Comparison of ENCODE assay signal across 7 mouse cellular contexts in the genomic region with DNA sequence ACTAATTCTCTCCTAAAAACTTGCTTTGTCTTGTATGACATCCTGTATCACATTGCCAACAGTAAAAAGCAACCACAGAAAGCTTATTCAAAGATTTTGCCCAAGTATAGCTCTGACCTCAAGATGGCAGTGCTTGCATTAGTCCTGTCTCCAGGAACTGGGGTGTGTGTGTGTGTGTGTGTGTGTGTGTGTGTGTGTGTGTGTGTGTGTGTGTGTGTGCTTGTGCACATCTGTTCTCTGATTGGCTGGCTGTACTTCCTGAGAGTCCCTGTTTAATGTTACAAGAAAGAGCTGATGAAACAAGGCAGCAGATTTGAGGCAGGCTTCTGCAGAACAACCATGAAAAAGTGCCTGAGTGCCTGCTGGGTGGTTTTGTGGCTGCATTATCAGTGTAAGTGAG.
DNase-seq lines count a peak whose midpoint lies in the region; ATAC-seq and TF ChIP-seq lines count a peak whose summit lies in the region.
"Not testable (repeated sequence)": the region's sequence is repeated elsewhere in the genome, so short reads cannot be mapped to it uniquely, and the experiment has no call there.

No protein-coding gene starts in this region.

- not testable (repeated sequence) for TF ChIP-seq EP300 in liver, postnatal 0 days (IDR thresholded peaks at IDR 0.05; ENCODE audit: low read depth)

- not testable (repeated sequence) for H3K9ac ChIP-seq in intestine, postnatal 0 days (ENCODE audit: low read depth, low read length); liver, postnatal 0 days (replicated peaks)

- ATAC-seq in CD4-positive, CD25-positive, alpha-beta regulatory T cell, adult 4 months, result peak; percentile 82
- peak; percentile 66 for ATAC-seq in granulocyte monocyte progenitor cell, adult 5-6 weeks (replicated peaks; ENCODE audit: poor library complexity, severe bottlenecking)
- not testable (repeated sequence) for ATAC-seq in intestine, postnatal 0 days; liver, postnatal 0 days
- peak; percentile 40; the same call in 1 of the 2 replicates for ATAC-seq in neutrophil, adult 5-6 weeks (ENCODE audit: extremely low read depth, insufficient number of reproducible peaks, low FRiP score, poor library complexity, severe bottlenecking)

- DNase-seq in brain, embryonic 14.5 days (ENCODE audit: low read depth), result peak; percentile 1
- not testable (repeated sequence) for DNase-seq in liver, postnatal 0 days
- peak; percentile 58 to 59 for DNase-seq in thymus, postnatal 10 days (ENCODE audit: low spot score in 2 of 2)

- H3K4me2 ChIP-seq in intestine, postnatal 0 days (replicated peaks; ENCODE audit: low read depth); liver, postnatal 0 days (ENCODE audit: low read depth, low read length): not testable (repeated sequence)

- not testable (repeated sequence) for H3K9me3 ChIP-seq in intestine, postnatal 0 days (ENCODE audit: control insufficient read depth); liver, postnatal 0 days (ENCODE audit: low read length)

- H3K27ac ChIP-seq in intestine, postnatal 0 days (ENCODE audit: low read depth, low read length); liver, postnatal 0 days (ENCODE audit: low read depth): not testable (repeated sequence)

- not testable (repeated sequence) for H3K36me3 ChIP-seq in intestine, postnatal 0 days (ENCODE audit: control insufficient read depth, insufficient read depth); liver, postnatal 0 days (replicated peaks; ENCODE audit: insufficient read depth, low read length)

- TF ChIP-seq CTCF in brain, embryonic 14.5 days (IDR thresholded peaks at IDR 0.05; ENCODE audit: borderline replicate concordance, extremely low read depth, insufficient read depth, insufficient read length), result not testable (repeated sequence)
- TF ChIP-seq CTCF in intestine, postnatal 0 days (IDR thresholded peaks at IDR 0.05; ENCODE audit: low read depth), result 0 out of 2 replicates have a peak, but pooled peaks have one; percentile 18
- TF ChIP-seq CTCF in liver, postnatal 0 days (IDR thresholded peaks at IDR 0.05; ENCODE audit: low read depth), result 0 out of 2 replicates have a peak, but pooled peaks have one; percentile 5

- not testable (repeated sequence) for H3K4me1 ChIP-seq in intestine, postnatal 0 days (replicated peaks; ENCODE audit: control insufficient read depth, insufficient read depth, low read length); liver, postnatal 0 days (ENCODE audit: insufficient read depth)

- not testable (repeated sequence) for H3K4me3 ChIP-seq in intestine, postnatal 0 days (ENCODE audit: low read depth, low read length); liver, postnatal 0 days (ENCODE audit: low read depth, low read length)

- H3K27me3 ChIP-seq in intestine, postnatal 0 days (replicated peaks; ENCODE audit: control insufficient read depth, insufficient read depth, low read length); liver, postnatal 0 days (ENCODE audit: insufficient read depth, low read length): not testable (repeated sequence)

- not testable (repeated sequence) for TF ChIP-seq POLR2A in brain, embryonic 14.5 days (IDR thresholded peaks at IDR 0.05; ENCODE audit: borderline replicate concordance, extremely low read depth, insufficient read depth, insufficient read length, poor library complexity, severe bottlenecking)
